In genomic region chr6:87206790-87207189, GRCm38 (mm10) we compare ENCODE assay signal across 24 mouse cellular contexts.
"Had no signal": no experiment of that assay in that cellular context is flagged by ENCODE, and none has a peak within 500 bp of the region (broad histone marks: within the 10 kb centered on the region; RNA-seq: fewer than 3 reads in every experiment).

No protein-coding gene starts in this region.

- DNase-seq: gastrocnemius, postnatal 14 days; heart, adult 18-20 months; heart, postnatal 10 days; heart, postnatal 4 days; kidney, adult 18-20 months; kidney, adult 8-10 months; kidney, postnatal 10 days; kidney, postnatal 25 days; kidney, postnatal 4 days; layer of hippocampus, adult 9-11 months; liver; liver, embryonic 13.5 days; liver, postnatal 0 days had no signal

- H3K4me3 ChIP-seq: heart, embryonic 10.5 days; heart, embryonic 12.5 days; hindbrain, embryonic 10.5 days; hindbrain, embryonic 12.5 days; hindbrain, embryonic 15.5 days; intestine, embryonic 15.5 days; layer of hippocampus, adult 2 months; left cerebral cortex, adult 2 months; limb, embryonic 10.5 days; limb, embryonic 12.5 days; liver, embryonic 13.5 days; liver, embryonic 15.5 days had no signal

- H3K27ac ChIP-seq: heart, embryonic 10.5 days; hindbrain, embryonic 12.5 days; intestine, embryonic 15.5 days; layer of hippocampus, adult 2 months; left cerebral cortex, adult 2 months; limb, embryonic 10.5 days; limb, embryonic 12.5 days; liver, embryonic 13.5 days; liver, embryonic 15.5 days had no signal
